Mouse (Mus musculus) T-helper 1 cell (primary cell): ENCODE data around the gene Vapa.
"Not testable (repeated sequence)": the region's sequence is repeated elsewhere in the genome, so short reads cannot be mapped to it uniquely, and the experiment has no call there.

Source experiments
- in situ Hi-C: fragments of 300-600 bp; cut with MboI, MseI; formaldehyde crosslinking; loops from one replicate; pipeline ENCODE4 v1.15.1; 2025; ENCODE audit warnings: high pct_unique_total_duplicates

Gene Vapa

DNA sequence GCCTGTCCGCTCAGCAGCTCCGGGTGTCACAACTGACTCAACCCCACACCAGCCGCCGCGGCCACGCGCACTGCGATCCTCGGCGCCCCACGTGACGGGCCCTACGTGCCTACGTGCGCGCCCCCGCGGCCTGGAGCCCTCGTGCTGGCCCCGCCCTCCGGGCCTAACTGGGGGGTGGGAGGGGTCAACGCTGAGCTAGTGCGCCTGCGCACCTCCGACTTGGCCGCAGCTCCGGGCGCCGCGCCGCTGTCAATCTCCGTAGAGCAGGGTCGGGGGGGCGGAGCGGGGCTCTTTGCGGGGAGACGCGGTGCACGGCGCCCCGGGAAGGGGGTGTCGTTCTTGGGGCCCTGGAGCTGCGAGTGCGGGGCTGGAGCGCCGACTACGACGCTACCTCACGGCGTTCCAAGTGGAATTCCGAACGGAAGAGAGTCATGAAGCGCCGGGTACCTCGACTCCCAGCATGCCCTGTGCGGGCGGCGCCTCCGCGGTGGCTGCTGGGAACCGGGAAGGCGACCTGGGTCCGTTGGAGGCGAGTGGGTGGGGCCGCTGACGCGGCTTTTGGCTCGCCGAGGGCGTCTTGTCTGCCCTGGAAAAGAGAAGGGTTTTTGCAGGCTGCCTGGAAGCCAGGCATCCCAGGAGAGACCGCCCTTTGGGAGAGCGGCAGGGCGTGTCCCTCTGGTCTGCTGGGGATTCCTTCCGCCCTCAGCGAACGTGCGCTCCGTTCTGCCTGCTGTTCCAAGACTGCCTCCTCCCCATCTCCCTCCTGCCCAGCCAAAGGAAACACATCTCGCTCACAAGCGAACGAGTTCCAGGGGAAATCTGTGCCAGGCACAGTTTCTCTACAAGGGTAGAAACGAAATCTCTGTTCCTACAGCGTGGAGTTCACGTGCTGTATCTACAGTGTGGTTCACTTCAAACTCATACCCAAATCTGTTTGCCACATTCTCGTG lies at the start of gene Vapa:
Vapa (minus strand) TSS at position 93 of the 950 bp plus-strand sequence.
- in situ Hi-C loops, result loop anchor here (25.0 kb wide), 1 partner anchor 499 kb away; the partner anchor contains the start of genes Ddx11, Ndufv2 and Washc1

DNA sequence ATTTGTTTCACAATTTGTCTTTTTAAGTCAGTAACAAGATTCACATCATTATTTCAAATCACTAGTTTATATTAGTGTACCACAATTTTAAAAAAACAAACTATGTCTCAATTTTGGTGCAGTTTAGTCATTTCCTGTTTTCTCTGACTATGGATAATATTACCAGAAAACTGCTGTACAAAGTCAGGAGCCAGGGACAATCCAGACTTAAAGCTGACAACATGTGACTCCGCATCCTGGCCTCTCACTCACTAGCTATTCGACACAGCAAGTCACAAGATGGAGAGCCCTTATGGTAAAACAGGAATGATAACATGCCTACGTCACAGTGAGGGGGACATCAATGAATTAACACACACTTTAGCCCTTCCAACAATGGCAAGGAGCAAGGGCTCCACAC lies 49.3 kb upstream of the Vapa start:
- in situ Hi-C loops, result no loop called here

DNA sequence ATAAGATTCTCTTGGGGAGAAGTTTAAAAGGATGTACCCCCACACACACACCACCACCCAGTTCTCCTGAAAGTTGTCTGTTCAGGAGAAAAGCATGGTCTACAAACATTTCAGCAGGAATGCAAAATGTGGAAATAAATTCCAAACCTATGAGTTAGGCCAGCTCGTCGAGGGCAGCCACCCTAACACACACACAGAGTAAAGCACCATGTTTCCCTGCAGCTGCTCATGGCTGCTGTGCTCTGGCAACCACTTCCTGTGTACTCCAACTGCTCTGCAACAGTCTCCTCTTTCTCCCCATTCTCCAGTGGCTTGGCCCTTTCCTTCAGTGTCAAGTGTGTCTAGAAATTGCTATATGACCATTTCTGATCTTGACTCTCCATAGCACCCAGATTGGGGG lies 45.1 kb upstream of the Vapa start:
- in situ Hi-C loops, result no loop called here

DNA sequence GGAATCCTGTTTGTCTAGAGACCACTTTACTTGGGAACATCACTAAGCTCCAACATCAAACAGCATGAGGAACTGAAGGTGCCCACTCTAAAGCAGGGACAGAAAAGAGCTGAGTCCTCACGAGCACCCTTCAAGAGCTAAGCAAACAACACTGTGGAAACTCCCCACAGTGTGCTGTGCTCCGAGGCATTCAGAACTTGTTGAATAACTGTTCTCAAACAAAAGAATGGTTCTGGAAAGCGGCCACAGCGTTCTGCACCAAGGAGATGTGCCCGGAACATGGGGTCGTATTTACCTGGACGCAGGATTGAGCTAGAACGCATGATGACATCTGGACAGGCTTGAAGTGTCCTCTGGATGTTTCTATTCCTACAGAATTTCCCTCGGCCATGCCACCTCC lies 44.6 kb upstream of the Vapa start:
- in situ Hi-C loops, result no loop called here

DNA sequence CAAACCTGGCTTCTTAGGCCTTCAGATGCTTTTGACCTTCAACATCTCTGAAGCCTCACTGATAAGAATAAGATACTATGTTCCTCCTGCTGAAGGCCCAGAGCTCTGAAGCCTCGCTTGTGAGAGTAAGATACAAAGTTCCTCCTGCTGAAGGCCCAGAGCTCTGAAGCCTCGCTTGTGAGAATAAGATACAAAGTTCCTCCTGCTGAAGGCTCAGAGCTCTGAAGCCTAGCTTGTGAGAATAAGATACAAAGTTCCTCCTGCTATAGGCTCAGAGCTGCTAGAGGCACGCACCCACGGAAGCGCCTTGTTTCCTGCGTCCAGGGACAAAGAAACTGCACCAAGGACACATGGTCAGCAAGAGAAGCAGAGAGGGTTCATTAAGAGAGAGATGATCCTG lies 43.4 kb upstream of the Vapa start:
- in situ Hi-C loops, result no loop called here

DNA sequence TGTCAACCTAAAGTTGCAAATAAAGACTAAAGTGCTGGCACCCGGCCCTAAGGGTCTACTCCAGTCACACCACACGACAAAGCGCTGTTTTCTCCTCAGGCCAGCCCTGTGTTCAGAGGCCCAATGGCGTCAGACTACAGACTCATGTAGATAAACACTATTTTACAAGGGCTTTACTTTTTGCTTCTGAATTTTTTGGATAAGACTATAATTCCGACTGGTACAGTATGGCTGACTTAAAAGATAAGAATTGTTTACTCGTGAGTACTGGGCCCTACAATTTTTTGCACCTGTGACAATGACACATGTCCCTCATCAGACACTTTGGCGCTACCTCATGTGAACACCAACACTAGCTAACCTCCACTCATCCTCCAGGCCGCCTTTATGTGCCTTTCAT lies 42.7 kb upstream of the Vapa start:
- in situ Hi-C loops, result no loop called here

DNA sequence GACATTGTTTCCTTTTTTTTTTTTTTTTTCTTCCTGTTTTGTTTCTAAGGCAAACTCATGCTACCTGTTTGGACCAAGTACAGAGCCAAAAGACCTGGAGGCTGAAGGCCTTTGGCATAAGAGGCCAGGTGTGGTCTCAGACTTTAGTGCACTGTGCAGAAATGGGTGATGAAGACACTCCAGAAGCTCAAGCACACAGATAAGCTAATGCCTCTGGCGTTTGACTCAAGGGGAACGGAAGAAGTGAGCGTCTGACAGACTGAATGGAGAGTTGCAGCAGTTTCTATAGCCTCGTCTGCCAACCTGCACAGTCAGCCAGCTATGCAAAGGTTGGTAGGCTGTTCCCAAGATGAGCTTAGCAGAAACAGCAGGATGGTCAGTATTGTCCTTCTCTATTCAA lies 42.3 kb upstream of the Vapa start:
- in situ Hi-C loops, result no loop called here

DNA sequence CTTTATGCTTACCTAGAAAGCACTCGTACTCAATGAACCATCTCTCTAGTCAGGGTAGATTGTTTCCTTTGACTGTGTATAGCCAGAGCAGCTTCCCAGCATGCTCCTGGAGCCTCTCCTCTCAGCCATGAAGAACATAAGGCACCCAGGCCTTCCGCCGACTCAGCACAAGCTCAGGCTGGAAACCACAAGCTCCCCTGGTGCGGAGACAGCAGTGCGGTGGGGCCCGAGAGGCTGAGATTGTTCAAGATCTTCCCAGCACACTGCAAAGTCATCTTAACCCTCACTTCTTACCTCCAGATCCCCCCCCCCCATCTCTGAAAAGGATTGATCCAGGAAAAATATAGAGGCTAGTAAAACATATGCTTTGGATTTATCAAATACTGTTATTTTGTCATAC lies 37.2 kb upstream of the Vapa start:
- in situ Hi-C loops, result no loop called here

DNA sequence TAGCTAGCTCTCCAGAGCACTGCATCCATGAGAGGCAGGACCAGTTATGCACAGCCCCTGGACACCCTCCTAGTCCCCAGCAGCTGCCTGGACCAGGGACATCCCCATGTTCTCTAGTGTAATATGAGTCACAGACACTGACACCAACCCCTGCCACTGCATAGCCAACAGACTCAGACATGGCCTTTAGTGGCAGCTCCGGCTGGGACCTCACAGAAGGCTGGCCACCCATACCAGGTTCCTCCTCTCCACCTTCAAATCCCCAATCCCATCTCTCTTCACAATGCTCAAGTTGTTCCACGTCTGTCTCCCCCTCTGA lies 35.8 kb upstream of the Vapa start:
- in situ Hi-C loops, result no loop called here

DNA sequence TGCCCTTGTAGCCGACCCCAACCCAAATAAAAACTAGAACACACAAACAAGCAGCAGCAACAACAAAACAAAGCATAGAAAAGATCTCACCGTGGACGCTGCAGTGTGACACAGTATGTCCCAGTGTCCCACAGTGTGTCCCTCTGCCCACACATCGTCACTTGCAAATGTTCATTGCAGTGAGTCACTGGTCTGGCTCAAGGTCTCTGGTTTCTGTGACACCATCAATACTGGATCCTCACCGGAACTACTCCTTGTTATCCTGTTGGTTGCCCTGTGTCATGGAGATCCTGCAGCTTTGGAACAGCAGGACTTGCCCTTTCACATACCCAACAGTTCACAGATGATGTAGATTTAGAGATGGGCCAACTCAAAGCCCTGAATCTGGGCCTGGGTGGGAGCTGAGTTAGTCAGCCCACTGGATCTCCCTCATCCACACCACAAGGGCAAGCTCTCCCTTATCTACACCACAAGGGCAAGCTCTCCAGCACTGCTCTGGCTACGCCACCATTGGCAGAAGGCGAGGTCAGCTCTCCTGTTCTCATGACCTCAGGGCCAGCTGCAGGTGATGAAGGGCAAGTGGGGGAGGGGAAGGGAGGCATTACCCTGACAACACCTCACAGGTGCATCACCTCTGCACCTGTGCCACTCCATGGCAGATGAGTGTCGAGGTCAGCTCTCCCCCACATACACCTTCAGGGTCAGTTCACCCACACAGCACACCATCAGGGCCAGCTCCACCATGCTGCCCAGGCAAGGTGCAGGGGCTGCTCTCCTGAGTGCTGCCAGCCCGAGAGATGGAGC lies 35.2 kb upstream of the Vapa start:
- in situ Hi-C loops, result no loop called here

DNA sequence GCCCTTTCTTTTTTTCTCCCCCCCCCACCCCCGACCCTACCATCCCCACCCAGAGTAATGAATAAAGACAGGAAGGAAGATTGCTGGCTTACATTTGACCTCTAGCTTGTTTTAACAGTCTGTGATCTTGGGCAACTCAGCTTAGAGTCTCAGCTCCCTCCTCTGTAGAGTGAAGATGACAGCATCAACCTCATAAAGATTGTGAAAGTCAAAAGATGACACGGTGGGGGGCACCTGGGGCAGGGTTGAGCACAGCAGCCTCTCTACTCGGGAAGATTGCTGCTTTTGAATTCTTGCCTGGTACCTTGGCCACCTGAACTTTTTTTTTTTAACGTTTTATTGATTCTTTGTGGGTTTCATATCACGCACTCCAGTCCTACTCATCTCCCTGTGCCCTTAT lies 34.6 kb upstream of the Vapa start:
- in situ Hi-C loops, result no loop called here

DNA sequence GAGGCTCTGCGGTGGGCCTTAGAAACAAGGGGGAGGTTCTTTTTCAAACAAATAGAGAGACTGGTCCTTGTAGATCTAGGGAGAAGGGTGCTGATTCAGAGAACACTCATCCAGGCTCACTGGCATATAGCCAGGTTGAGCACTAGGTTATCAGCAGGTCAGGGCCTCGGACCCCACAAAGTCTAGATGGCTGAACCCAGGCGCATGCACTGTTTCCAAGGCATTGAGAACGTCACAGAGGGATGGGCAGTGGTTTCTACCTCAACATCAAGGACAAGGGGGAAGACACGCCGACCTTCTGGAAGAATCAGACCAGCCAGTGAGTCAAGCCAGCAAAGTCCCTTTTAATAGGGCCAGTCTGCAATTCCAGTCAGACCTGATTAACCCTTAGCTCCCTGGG lies 33.9 kb upstream of the Vapa start:
- in situ Hi-C loops, result no loop called here

DNA sequence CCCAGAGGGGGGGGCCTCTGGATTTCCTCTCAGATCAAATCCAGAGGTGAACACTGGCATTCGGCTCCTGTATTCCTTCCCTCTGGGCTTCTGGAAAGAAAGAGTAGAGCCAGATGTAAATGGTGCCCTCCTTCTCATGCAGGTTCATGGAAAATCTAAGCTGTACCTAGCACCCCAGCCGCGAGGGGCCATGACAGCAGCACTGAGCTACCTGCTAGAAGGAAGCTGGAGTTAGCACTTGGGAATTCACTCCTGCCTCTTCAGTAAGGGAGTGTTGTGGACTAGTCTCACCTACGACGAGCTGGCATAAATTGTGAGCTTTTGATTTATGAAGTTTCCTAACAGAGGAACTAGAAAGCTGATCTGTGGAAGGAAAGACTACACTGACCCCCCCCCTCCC lies 30.2 kb upstream of the Vapa start:
- in situ Hi-C loops, result no loop called here

DNA sequence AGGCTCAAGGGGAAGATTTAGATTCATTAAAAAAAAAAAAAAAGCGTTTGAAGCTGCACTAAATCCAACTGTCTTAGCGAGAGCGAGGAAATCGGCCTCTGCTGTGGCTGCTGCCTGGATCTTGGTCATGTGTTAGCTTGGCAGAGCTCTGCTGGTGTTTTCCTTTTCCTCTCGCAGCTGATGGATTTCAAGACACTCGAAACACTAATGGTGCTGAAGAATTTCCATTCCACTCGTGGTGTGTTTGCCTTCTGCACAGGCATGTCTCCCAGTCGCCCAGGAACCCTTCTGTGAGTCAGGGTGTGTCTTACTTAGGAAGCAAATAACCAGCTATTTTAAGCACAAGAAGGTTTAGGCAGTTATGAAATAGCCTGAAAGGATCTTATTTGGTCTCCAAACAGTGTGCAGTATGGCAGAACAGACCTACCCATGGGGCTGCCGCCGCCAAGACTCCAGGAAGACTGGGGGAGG lies 29.7 kb upstream of the Vapa start:
- in situ Hi-C loops, result no loop called here

DNA sequence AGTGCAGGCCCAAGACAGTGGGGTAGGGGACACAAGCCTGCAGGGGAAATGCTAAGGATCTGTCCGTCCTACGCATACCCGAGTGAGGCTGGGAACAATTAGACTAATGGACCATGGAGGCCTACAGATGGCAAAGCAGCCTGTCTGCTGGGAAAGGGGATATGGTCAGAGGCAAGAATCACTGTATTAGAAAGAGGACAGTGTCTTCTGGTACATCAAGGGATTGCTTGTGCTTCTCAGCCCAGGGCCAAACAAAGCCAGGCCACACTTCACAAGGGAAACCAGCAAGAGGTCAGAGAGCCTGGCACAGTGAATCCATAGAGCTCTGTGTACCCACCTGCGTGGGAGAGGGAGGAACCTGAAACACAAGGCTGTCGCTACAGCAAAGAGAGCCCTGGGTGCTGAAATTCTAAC lies 29.2 kb upstream of the Vapa start:
- in situ Hi-C loops, result no loop called here

DNA sequence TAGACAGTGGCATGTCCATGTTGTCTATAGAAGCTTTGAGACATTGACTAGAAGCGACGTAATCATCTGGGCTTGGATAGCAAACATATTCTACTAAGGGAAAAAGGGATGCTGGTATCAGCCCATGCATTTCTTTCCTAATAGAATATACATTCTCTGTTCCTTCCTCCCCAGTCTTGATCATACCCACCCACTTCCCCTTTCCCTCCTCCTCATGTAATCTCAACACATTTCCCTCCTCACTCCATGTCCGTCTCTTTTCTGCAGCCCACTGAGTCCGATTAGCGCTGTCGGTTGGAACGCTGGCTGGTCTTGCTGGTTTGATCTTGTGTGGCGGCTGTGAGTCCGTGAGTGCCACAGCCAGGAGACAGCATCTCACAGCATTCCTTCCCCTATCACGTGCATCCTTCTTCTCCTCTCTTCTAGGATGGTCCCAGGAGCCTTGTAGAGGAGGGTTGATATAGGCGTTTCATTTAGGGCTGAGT lies 28.4 kb upstream of the Vapa start, which contains the start of gene Txndc2:
Txndc2 (minus strand) TSS at position 435 of the 485 bp plus-strand sequence.
- in situ Hi-C loops, result no loop called here

DNA sequence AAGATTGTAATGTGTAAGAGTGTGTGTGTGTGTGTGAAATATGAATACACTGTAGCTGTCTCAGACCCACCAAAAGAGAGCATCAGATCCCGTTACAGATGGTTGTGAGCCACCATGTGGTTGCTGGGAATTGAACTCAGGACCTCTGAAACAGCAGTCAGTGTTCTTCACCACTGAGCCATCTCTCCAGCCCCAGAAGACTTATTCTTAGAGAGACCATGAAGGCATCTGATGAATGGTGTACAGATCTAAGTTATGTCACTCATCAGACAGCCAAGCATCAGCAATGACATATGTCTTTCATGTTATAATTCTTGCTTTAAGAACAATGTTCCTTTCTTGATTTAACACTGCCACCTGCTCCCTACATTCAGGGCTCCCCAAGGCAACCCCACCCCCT lies 25.8 kb upstream of the Vapa start:
- in situ Hi-C loops, result no loop called here

DNA sequence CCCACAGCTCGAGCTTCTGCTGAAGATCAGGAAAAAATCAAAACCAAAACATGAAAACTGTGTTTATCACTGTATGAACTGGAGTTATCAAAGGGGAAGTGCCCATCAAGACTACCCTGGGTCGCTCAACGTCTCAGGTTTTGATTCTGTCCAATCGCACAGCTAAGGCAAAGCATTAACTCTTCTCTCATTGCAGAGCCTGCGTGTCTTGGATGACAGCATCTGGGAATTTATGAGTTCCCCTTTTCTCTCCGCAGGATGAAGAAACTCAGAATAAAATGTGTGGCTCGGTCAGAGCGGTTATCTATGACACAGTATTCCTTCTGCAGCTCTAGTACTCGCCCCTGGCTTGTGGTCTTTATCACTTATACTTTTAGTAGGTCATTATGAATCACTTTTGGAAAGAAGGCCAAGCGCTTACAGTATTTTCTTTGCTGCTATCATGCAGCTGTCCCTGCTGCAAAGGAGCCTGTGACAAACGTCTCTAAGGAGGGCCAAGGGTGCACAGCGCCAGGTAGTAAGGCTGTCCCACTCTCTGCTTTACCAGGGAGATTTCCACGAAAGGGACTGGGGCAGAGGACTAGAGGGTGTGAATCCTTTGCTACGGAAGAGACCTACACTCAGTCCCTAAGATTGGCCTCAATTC lies 22.5 kb upstream of the Vapa start:
- in situ Hi-C loops, result no loop called here

DNA sequence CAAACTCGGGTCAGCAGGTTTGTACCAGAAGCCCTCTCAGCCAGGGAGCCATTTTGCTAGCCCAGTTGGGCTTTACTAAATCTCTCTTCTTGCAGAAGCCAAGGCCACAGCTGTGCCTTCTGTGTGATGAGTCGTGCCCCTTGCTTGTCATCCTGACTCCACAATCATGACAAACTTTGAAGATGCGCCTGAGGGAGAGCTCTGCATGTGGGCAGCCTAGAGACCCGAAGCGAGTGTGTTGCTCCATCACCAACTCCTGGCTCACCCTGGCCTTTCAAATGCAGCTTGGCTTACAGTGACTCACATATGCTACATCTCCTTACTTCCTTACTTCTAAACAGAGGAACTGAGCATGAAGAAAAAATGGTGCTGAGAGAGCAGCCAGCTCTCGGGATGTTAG lies 16.6 kb upstream of the Vapa start:
- in situ Hi-C loops, result no loop called here

DNA sequence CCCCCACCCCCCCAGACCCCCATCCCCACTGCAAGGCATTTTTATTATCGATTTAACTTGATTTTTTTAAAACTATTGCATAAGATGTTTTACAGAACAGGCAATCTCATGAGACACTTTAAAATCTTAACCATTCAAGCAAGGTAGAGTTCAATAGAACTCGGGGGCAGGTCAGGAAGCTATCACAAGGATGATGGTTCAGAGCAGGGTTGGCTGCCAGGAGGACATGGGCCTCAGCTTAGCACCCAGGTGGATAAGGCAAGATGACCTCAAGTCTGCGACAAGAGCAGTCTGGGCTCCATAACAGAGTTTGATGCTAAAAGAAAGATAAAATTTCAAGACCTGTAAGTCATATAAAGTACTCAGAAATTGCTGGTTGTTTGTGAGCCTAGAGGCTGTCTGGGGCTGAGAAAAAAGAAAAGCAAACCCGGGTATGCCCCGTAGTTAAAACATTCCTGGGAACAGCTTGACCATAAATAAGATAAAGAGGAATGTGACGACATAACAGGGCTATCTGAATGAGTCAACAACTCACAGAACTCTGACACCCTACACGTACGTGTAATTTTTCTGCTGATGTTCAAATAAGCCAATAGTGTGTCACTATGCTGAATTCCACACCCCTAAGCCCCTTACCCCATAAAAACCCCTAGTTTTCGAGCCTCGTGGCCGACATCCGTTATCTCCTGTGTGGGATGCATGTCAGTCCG lies 15.6 kb upstream of the Vapa start:
- in situ Hi-C loops, result not testable (repeated sequence)

DNA sequence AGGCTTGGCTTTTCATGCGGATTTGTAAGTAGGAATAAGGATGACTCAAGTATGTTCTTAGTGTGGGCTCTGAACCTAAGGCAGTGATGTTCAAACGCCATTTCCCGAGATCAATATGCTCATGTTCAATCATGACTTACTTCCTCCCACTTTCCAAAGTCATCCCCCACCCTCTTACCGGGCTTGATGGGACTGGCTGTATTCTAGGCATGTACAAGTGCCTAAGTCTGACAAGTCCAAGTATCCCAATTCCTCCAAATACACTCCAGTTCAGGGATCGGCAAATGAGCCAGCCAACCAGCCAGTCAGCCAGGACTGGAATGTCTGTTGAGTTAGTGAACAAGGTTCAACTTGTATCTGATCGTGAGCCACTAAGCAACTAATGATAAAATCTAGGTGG lies 12.9 kb upstream of the Vapa start:
- in situ Hi-C loops, result no loop called here
